Mouse (Mus musculus) ES-Bruce4 (cell line): ENCODE data around the gene Herc3.

Source experiments
- CTCF ChIP-seq: IDR thresholded peaks from one replicate; pipeline ENCODE4 v1.8.1; 2011; ENCODE audit warnings: low read depth, low read length
- POLR2A ChIP-seq: IDR thresholded peaks from one replicate; pipeline ENCODE4 v1.8.1; 2011; ENCODE audit warnings: low read length; ENCODE audit not compliant: insufficient read depth

- no peak for TF ChIP-seq POLR2A
- TF ChIP-seq CTCF: no peak
These were observed 120.1 kb downstream of the Herc3 start for GRCm38 (mm10) chr6:58951128-58951992.
